Mouse (Mus musculus): Measurements from ENCODE around the gene Rbms1.

The Rbms1 gene

DNA sequence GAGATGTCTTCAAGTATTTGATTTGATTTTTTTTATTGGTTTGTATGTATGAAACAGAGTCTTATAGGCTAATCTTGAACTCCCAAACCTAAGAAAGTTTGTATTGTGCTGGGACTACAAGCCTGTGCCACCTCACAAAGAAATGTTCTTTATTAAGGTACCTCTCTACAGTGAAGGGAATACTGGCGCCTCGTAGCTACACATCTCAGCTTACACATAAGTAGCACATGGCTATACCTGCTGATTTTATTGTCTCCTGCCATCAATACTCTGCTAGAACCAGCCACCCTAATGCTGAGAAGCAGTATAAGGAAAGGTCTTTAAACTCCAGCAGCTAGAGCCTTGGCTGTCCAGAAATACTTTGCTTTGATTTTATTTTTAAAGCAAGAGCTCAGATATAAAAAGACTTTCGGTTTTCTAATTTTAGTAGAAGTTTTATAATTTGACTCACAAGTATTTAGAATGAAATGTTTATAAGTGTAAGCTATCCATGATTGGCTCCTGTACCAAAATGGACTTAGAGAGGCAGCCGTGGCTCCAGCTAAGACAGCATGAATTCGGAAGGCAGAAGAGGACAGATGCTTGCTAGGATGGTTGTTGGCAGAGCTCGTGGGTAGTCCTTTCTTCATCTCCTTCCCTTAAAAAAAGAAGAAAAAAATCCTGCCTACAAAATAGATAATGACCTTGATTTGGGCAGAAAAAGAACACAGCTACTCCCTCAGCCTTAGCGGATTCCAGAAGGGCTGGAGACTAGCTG lies 48.3 kb downstream of the Rbms1 start:
- no peak for DNase-seq

DNA sequence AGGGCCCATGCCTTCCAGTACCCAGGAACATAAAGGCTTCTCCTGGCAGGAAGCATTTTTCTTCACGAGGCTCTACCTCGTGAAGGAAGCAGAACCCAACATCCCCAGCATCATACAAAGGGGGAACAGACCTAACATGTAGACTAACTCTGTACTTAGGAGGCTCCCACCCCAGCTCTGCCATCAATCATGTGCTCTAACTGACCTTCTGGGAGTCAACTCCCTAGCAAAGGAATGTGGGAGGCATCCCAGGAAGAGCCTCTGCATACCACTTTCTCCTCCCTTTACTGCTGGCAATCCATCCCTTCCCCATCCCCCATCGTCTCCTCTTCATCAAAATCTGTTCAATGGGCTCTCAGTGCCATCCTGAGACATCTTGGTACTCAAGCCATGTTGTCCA lies 49.7 kb downstream of the Rbms1 start:
- DNase-seq: no peak

DNA sequence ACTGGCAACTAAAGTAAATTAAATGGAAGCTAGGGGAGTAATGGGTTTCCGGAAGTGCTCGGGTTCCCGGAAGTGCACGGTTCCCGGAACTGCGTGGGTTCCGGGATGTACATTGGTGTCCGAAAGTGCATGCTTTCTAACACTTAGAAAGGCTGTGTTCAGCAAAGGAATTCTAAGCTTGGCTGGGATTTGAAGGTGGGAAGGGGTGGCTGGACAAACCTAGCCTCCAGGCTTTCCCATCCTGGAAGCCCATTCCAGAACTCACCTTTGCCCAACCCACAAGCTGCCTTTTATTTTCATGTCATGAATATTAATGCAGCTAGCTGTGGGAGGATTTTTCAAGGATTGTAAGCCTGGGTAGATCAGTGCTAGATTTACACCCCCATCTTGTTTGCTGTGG lies 51.3 kb downstream of the Rbms1 start:
- no peak for DNase-seq

DNA sequence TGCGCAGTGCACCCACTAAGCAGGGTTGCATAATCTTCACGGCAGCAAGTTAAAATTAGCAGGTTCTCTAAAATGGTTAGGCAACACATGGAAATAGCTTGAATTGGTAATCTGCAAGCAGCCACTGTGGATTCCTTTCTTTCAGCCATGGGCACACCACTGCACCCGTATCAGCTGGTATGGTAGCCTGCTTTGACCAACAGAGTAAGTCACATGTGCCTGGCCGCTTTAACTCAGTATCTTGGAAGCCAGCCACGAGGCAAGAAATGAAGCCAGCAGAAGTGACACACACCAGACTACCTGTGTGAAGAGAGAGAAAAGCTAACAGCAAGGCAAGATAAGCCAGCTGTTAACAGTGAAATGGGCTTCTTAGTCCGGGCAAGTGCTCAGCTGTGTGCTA lies 52.2 kb downstream of the Rbms1 start:
- DNase-seq: no peak

DNA sequence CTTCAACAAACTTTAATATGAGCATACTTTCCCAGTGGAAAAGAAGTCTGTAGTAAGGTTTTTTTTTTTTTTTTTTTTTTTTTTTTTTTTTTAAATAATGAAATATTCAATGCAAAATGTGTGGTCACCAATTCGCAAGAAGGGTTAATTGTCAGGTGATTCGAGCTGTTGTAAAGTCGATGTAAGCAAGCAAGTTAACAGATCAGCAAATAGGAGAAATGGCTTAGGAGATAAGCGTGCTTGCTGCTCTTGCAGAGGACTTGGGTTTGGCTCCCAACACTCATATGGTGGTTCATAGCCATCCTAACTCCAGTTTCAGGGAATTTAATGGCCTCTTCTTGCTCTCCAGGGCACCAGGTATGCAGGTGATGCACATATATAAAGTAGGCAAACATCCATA lies 54.4 kb downstream of the Rbms1 start:
- no peak for DNase-seq

DNA sequence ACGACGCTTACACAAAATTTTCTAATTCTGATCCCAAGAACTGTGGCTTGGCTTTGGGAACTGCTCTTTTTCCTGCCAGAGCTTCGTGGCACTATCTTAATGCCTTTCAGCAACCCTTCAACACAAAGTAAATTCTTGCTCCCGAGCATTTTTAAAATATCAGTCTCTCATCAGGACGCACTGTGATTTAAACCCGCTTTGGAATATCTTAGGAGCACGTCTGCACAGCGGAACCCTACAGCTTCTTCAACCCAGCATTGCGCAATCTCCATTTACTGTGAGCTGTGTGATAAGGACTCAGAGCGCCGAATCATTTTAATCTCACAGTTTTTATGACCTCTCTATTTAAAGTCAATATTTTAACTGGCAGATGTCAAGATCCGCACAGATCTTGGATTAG lies 54.9 kb downstream of the Rbms1 start:
- DNase-seq: no peak

DNA sequence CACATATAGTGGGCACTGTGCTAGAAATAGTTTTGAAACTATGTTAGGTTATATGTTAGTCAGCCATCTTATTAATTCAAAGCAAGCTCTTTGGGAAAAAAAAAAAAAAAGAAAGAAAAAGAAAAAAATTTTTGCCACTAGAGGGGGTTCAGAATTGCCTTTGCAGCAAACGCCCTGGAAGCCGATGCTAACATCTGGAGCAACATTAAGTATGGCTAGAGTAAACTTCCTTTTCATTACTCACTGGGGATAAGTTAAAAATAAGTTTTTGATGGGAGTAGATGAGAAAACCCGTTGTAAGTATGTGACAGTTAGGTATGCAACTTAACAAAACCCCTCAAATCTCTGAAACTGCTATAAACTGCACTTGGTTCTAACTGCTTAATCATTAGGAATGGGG lies 57.7 kb downstream of the Rbms1 start:
- no peak for DNase-seq

DNA sequence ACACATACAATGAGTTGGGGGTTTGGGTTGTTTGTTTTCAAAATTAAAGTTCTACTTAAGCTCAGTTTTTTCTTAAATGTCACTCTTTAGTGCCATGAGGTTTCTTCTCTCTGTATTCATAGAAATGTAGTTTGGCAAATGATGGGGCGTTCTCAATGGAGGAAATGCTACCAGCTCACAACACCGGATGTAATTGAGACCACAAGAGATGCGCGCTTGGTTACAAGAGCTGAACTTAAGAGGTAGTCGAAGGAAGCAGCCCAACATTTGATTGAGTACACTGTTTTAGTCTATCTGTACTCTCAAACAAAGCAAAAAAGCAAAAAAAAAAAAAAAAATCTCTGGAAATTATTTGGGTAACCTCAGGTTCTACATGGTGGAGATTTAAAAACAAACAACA lies 58.9 kb downstream of the Rbms1 start:
- no peak for DNase-seq

DNA sequence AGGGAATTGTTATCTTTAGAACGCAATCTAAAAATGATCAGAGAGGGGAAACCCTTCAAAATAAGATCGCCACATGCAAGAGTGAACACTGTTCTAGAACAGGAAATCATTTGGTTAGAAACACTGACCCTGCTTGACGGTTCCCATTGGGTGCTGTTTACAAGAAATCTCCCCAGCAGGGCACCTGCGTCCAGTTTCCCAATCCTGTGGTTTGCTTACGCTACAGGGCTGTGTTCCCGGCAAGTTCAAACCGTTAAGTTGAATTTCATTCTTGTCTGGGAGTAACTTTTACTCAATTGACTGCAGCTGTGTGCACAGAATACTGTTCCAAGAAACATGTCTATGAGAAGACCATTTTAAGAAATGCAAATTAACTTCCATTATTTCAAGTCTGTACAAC lies 59.5 kb downstream of the Rbms1 start:
- no peak for DNase-seq

DNA sequence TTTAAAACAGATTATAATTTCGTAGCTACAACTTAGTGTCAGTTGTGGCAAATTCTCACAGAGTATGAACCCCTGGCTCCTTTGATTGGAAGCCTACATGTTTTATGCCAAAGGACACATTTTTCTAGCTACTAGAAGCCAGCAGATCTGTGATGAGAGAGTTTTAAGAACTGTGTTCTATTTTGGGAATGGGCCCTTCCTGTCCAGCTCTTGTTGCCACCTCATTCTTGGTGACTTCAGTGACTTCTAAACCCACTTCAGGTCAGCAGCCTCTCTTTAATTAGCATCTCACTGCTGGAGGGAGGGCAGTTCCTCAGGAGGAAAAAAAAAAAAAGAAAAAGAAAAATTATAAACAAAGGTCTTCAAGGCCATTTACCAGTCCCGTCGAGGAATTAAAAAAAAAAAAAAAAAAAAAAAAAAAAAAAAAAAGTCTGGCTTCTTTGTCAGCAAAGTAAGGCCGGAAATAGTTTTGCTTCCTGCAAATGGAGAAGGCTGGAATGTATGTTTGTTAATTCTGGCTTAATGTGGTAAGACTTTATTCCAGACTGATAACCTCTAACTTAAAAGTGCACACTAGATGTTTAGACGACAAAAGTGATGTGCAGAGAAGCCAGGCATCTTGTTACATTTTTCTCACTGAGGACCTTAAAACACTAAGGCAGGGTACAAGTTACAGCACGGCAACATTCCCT lies 60.4 kb downstream of the Rbms1 start:
- no peak for DNase-seq

DNA sequence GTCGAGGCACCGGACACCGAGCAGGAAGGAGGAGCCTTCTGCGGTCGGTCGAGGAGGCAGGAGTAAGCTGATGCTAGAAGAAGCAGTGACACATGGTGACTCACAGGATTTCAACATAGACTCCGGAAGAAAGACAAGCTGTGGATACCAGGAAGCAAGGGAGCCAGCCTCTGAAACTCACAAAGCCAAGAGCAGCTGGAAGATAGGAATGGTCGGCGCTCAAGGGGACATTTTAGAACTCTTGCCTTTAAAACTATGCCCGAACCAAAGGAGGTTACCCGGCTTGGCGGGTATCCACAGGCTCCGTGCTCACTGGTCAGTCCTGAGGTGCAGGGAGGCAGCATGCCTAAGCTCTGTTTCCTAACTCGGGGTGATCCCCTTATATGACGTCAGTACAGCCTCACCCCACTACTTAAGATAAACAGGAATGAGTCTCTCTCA lies 61.5 kb downstream of the Rbms1 start:
- no peak for DNase-seq

DNA sequence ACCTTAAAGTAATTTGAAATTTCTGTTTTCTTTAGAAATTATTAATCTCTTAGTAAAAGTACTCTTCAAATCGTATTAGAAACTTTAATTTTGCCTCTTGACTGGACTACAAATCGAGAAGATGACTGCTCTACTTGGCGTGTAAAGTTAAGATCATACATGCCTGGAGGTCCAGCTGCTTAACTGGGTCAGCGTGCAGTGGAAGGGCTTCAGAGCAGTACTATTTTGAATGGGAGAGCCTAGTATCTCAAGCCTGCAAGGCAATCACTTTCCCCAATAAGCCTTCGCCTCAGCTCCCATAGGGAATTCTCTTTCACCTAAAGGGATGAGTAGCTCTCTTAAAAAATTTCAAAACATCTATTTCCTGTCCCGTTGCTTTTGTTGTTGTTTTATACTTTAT lies 62.0 kb downstream of the Rbms1 start:
- no peak for DNase-seq

DNA sequence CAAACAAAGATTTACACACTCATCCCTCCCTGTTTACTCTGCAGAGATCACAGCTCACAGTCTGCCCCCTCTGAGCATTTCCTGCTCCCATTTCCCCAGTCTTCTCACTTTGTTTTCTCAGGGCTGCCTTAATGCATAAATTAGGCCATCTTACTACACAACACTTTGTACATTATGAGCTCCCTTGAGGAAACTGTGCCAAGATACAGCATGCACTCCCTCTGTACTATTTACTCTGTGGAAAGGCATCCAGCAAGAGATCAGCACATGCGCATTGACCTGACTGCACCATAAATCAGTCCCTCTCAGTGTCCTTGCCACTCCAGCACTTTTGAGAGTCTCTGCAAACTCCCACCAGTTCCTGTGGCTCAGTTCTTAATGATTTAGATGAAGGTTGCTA lies 70.0 kb downstream of the Rbms1 start:
- DNase-seq: no peak

DNA sequence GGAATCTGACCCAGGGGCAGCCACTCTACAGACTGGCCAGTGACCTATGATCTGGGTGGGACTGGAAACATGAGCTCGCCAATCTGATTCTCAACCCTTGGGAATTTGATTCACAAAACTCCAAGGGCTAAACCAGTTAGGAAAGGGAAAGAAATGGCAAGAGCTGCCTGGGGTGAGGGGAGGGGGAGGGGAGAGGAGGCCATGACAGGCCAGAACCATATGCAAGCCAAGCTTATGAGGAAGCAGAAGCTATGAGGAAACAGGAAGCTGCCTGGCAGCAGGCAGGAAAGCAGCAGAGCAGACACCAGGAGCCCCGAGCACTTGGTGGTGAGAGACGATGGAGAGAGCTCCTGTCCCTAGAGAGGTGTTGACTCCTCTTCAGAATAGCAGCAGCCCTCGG lies 79.1 kb downstream of the Rbms1 start:
- no peak for DNase-seq

DNA sequence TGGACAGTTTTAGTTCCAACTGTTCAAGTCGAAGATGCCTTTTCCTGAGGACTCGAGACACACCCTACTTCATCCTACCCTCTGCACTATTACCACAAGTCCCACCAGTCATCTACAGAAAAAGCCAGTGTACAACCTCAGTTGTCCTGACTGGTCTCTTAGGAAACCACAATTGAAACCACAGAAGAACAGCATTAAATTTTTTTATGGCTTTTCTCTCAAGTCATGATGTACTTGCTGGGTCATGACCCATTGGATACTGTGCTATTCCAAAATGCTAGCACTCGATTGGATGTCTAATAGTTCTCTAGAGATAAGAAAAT lies 80.0 kb downstream of the Rbms1 start:
- DNase-seq: no peak

DNA sequence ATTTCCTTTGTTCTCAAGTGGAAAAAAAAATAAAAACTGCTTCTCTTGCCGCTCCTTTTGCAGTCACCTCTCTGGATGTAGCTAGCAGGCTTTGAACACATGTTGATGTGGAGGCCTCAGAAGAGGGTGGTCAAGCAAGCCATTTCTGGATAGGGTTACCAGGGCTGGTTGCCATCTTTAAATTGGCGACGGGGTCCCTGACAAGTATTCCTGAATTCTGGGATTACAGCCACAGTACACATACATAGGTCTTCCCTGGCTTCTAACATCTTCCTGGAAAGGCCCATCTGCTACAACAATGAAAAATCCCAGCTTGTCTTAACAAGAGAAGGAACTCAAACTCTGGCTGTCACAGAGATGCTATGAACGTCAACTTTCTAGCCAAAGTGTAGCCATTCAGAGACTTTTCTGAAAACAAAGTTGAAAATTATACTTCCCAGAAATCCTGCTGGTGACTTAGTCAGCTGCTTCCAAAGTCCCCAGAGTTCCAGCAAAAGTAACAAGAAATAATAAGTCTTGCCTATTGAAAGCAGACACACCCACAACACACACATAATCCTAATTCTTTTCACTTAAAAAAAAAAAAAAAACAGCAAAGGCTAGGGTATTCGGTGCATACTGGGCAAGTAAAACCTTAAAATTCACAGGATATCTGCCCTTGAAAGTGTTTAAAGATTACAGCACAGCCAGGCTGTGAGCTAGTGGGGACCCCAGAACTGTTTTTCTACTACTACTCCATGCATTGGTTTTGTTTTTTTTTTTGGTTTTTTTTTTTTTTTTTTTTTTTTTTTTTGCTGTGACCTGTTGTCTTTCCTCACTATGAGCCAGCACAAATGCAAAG lies 80.6 kb downstream of the Rbms1 start:
- no peak for DNase-seq

DNA sequence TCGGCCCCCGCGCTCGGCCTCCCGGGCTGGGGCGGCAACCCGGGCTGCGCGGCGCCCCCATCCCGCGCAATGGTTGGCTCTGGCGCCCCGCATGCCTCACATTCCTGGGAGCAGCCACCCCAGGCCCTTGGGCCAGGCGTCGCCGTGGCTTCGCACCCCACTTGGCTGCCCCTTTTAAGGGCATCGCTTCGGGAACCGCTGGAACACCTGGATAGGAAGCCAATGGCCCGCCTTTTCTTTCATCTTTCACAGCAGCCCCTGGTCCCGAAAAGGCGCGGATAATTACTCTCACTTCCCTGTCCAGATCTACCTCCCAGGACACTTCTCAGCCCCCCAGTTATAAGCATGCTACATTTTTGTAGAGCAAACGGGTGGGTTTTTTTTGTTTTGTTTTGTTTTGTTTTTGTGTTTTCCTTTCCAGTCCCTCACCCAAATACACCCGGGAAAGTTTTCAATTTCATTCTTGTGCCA lies 81.4 kb downstream of the Rbms1 start:
- DNase-seq: no peak

DNA sequence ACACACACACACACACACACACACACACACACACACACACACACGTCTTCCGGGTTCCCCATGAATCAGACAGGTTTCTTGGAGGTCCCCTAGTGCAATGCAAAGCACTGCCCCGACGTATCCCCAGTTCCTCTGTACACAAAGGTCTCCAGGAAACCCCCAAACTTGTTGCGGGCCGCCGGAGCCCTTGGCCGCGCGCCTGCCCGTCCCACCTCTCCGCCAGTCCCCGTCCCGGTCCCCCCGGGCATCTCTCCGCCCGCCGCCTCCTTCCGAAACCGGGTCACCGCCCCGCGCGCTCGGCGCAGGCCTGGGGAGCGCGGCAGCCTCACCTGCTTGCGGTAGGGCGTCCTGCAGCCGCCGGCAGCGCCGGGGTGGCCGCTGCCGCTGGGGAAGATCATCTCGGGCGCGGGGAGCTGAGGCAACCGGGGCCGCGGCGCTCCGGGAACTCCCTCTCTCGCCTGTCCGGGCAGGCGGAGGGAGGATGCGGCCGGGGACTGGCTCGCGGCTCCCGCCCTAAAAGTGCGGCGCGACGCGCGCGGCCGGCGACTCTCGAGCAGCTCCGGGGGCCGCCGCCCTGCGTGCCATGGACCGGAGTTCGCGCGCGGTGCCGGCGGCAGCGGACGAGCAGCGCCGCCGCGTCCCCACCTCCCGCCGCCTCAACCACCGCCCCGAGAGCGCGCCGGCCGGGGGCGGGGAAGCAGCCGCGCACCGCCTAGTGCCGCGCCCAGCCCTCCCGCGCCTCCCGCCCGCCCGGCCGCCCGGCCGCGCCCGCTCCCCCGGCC lies 82.0 kb downstream of the Rbms1 start:
- peak; percentile 33 for DNase-seq

DNA sequence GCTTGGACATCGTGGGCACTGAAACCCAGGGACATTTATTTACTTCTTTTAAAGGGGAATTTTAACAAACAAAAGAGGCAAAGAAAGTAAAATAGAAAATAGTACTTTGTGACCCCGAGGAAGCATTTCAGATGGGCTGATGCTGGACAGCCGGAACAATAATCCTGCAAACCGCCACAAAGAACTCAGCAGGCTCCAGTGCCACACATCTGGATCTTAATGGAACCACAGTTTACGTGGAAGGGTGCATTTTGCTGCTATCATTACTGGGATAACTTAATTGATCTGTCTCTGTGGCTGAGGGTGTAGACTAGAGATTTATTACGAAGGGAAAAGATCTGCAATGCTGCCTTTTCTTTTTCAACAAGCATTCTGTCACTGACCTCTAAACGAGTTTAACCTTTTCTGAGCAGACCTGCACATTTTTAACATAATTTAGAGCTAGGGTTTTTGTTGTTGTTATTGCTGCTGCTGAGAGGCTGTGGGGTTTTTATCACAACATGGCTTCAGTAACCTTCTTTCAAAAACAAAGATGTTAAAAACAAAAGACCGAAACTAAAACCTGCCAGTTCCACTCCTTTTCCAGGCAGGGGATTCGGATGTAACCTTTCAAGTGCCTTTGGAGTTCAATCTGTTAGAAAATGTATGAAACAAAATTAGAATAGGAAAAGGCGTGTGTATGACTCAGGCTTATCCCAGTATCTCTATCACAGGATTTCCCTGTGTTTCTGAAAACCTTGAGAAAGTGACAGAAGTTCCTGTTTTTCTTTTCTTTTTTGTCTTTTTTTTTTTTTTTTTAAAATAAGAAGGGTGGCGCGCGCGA lies 82.8 kb downstream of the Rbms1 start:
- no peak for DNase-seq

DNA sequence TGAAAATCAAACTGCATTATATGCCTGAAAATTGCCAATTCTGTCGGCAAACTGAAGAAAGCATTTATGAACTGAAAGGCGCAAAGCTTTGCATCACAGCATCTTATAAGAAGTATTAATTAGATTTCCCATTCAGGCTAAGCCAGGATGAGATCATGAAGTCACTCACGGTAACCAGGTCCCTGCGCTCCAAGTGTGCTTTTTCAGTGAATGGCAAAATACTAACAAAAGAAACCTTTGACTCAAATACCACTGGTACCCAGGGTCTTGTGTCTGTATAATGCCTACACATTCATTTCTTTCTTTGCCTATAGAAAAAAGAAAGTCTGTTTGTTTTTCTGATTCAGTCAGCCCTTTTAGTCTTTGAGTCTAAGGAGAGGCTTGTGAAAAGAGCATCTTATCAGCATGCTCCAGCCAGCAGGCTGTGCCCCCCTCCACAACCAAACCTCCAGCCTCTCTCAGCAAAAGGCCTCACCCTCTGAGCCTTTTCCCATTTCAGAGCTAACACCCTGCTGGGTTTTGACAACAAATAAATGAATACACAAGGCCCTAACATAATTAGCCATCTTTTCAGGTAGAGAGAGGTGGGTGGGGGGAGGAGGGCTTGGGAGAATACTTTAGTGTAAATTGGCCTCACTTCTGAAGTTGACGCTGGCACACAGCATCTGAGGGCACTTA lies 83.7 kb downstream of the Rbms1 start:
- no peak for DNase-seq

DNA sequence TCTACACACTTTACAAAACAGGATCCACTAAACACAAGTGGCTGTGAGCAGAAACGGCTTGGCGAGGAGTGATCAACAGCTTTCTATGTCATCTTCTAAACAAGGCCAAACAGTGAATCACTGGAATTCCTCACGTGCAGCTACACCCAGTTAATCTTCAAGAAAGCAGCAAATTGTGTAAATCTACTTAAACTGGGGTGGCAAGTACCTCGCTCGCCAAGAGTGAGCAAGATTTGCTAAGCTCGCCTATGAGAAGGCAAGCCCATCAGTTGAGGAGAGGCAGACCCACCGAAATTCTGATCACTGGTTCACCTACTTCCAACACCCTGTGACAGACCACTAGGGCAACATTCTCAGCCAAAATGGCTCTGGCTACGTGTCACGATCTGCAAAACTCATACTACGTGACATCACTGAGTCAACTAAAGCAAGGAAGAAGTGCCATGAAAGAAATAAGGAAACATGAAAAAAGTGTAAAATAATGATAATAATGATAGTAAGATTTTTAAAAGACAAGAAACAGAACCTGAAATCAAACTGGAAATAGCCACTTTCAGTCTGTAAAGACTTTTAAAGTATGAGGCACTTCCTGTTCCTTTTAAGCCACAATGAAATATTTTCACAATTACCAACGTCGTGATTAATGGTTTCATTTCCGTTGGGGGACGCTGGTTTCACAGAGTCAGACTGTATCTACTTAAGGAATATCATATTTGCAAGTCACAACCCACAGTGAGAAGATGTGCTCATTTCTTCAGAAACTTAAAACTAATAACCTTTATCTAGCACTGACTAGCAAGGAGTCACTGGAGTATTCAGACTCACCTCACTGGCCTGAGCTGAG lies 85.2 kb downstream of the Rbms1 start:
- DNase-seq: no peak

All from cerebellum, adult 11 months (tissue).